ENCODE assay signal across 10 mouse cellular contexts in genomic region chr9:29864886-29865285, GRCm38 (mm10).
DNase-seq lines count a peak whose midpoint lies in the region; ATAC-seq and TF ChIP-seq lines count a peak whose summit lies in the region.
"Had no signal": no experiment of that assay in that cellular context is flagged by ENCODE, and none has a peak within 500 bp of the region (broad histone marks: within the 10 kb centered on the region; RNA-seq: fewer than 3 reads in every experiment).

No protein-coding gene starts in this region.

- peaks cover 18% of the 10 kb centered on the region for H3K4me1 ChIP-seq in forebrain, embryonic 14.5 days (ENCODE audit: control insufficient read depth, insufficient read depth, low read length)
- peaks cover 23% of the 10 kb centered on the region for H3K4me1 ChIP-seq in midbrain, embryonic 16.5 days (ENCODE audit: control insufficient read depth, insufficient read depth, low read length)
- no peaks in the 10 kb centered on the region for H3K4me1 ChIP-seq in thymus, adult 2 months (replicated peaks; ENCODE audit: control insufficient read depth, insufficient read depth, low read length)
- H3K4me1 ChIP-seq: lung, embryonic 15.5 days had no signal

- peak; percentile 43 for TF ChIP-seq CTCF in left cerebral cortex, adult 2 months (IDR thresholded peaks at IDR 0.05)
- no peak for TF ChIP-seq CTCF in thymus, adult 2 months (IDR thresholded peaks at IDR 0.05; ENCODE audit: borderline replicate concordance, control insufficient read depth, extremely low read depth, insufficient read depth, low read length, poor library complexity)

- no peak for DNase-seq in left cerebral cortex, adult 2 months (ENCODE audit: extremely low spot score in 1 of 2, low spot score in 2 of 2)
- no peak for DNase-seq in left cerebral cortex, postnatal 36 days (ENCODE audit: low spot score in 2 of 2)
- peak; percentile 59 for DNase-seq in cerebellum, adult 18-20 months
- peak; percentile 61 for DNase-seq in forebrain, embryonic 14.5 days (ENCODE audit: low spot score)
- DNase-seq in B cell, adult 2 months = no peak
- DNase-seq in thymus, adult 2 months = no peak
- DNase-seq in spleen, postnatal 14 days (ENCODE audit: low spot score in 2 of 2) = no peak

- no peaks in the 10 kb centered on the region for H3K9me3 ChIP-seq in forebrain, embryonic 14.5 days (replicated peaks; ENCODE audit: control insufficient read depth, low read length)
- H3K9me3 ChIP-seq in midbrain, embryonic 16.5 days (replicated peaks; ENCODE audit: control insufficient read depth, low read length, poor library complexity, severe bottlenecking) = no peaks in the 10 kb centered on the region
- H3K9me3 ChIP-seq: lung, embryonic 15.5 days had no signal

- H3K36me3 ChIP-seq in forebrain, embryonic 14.5 days (ENCODE audit: control insufficient read depth, insufficient read depth, low read length) = no peaks in the 10 kb centered on the region
- no peaks in the 10 kb centered on the region for H3K36me3 ChIP-seq in midbrain, embryonic 16.5 days (ENCODE audit: control insufficient read depth, insufficient read depth, low read length)
- no peaks in the 10 kb centered on the region for H3K36me3 ChIP-seq in thymus, adult 2 months (ENCODE audit: control insufficient read depth, insufficient read depth, low read length)
- H3K36me3 ChIP-seq: G1E; lung, embryonic 15.5 days had no signal

- WGBS in forebrain, embryonic 14.5 days = 5% methylated on average over 1 of the region's 1 CpGs
- 15% methylated on average over 1 of the region's 1 CpGs for WGBS in midbrain, embryonic 16.5 days
- WGBS in thymus, adult 2 months = 43% methylated on average over 1 of the region's 1 CpGs

- peak; percentile 58 for ATAC-seq in forebrain, embryonic 14.5 days
- ATAC-seq in midbrain, embryonic 16.5 days = peak; percentile 71

- no peak for TF ChIP-seq POLR2A in thymus, adult 2 months (IDR thresholded peaks at IDR 0.05; ENCODE audit: control insufficient read depth, extremely low read depth, insufficient read depth, low read length, poor library complexity)

- intact Hi-C loops in left cerebral cortex, adult 2 months (cut with DNase I) = loop anchor here (5.0 kb wide), 1 partner anchor 97 kb away; the partner anchor contains the start of gene Ntm
- intact Hi-C loops in left cerebral cortex, postnatal 36 days (cut with DNase I) = loop anchor here (10.0 kb wide), 1 partner anchor 200 kb away; no protein-coding TSS in a partner anchor

- H3K4me2 ChIP-seq in forebrain, embryonic 14.5 days (ENCODE audit: low read length) = no peak overlapping the region
- no peak overlapping the region for H3K4me2 ChIP-seq in midbrain, embryonic 16.5 days (ENCODE audit: low read length)
- H3K4me2 ChIP-seq: lung, embryonic 15.5 days had no signal

- H3K27me3 ChIP-seq in forebrain, embryonic 14.5 days (replicated peaks; ENCODE audit: control insufficient read depth, insufficient read depth, low read length) = no peaks in the 10 kb centered on the region
- no peaks in the 10 kb centered on the region for H3K27me3 ChIP-seq in midbrain, embryonic 16.5 days (ENCODE audit: control insufficient read depth, insufficient read depth, low read depth, low read length)
- no peaks in the 10 kb centered on the region for H3K27me3 ChIP-seq in thymus, adult 2 months (ENCODE audit: control insufficient read depth, insufficient read depth, low read length)
- H3K27me3 ChIP-seq: lung, embryonic 15.5 days had no signal

- no peak overlapping the region for H3K4me3 ChIP-seq in left cerebral cortex, adult 2 months
- no peak overlapping the region for H3K4me3 ChIP-seq in forebrain, embryonic 14.5 days (ENCODE audit: low read depth, low read length)
- no peak overlapping the region for H3K4me3 ChIP-seq in midbrain, embryonic 16.5 days (ENCODE audit: low read depth, low read length)
- no peak overlapping the region for H3K4me3 ChIP-seq in thymus, adult 2 months (ENCODE audit: control insufficient read depth, insufficient read depth, low read length)
- H3K4me3 ChIP-seq: lung, embryonic 15.5 days had no signal

- H3K27ac ChIP-seq in left cerebral cortex, adult 2 months = no peak overlapping the region
- H3K27ac ChIP-seq in forebrain, embryonic 14.5 days (ENCODE audit: low read depth, low read length) = no peak overlapping the region
- H3K27ac ChIP-seq in midbrain, embryonic 16.5 days (ENCODE audit: low read length) = peak overlapping the region; percentile 38; the same call in 1 of the 2 replicates
- H3K27ac ChIP-seq in thymus, adult 2 months (ENCODE audit: control insufficient read depth, insufficient read depth, low read length) = no peak overlapping the region
- H3K27ac ChIP-seq: lung, embryonic 15.5 days had no signal

- H3K9ac ChIP-seq in forebrain, embryonic 14.5 days (ENCODE audit: low read length) = no peak overlapping the region
- no peak overlapping the region for H3K9ac ChIP-seq in midbrain, embryonic 16.5 days (ENCODE audit: low read depth, low read length)
- H3K9ac ChIP-seq: lung, embryonic 15.5 days had no signal

Comparison
In these comparisons a context has a peak if more than half of its experiments do, and no peak if none do; other contexts are left out.
1. DNase-seq: peak in cerebellum, adult 18-20 months (2 of 2) and forebrain, embryonic 14.5 days (single experiment); none in left cerebral cortex, adult 2 months (0 of 2), left cerebral cortex, postnatal 36 days (0 of 2), B cell, adult 2 months (0 of 2), thymus, adult 2 months (single experiment) and spleen, postnatal 14 days (0 of 2).